Mouse (Mus musculus) olfactory bulb, adult 2 months (tissue): Measurements from ENCODE around the gene D330045A20Rik.

Source experiments
- CTCF ChIP-seq: fragments of 200-500 bp; IDR thresholded peaks from 2 replicates; pipeline ENCODE4 v1.5.1; 2012; ENCODE audit warnings: low read depth, mild to moderate bottlenecking, low read length, moderate library complexity; ENCODE audit not compliant: insufficient read depth
- POLR2A ChIP-seq: fragments of 200-500 bp; IDR thresholded peaks from 2 replicates; pipeline ENCODE4 v1.6.1; 2012; ENCODE audit warnings: mild to moderate bottlenecking, low read depth, low read length, moderate library complexity; ENCODE audit not compliant: insufficient read depth

GRCm38 (mm10) chrX:139596404-139596803 lies 116.2 kb downstream of the D330045A20Rik start:
- TF ChIP-seq CTCF (no peak), POLR2A (no peak)
